Mouse (Mus musculus): ENCODE data around the gene Crhbp. TPM values are rescaled to one million over a fixed set of nuclear protein-coding genes. Genes with fewer than 3 reads are reported as not detected.

Crhbp gene
- polyA plus RNA-seq (2014; fragmentation: Illumina TruSeq; extraction: RNeasy Lipid Tissue Mini Kit (QIAGEN cat#74804); ENCODE audit: low read depth, low replicate concordance), result not detected

DNA sequence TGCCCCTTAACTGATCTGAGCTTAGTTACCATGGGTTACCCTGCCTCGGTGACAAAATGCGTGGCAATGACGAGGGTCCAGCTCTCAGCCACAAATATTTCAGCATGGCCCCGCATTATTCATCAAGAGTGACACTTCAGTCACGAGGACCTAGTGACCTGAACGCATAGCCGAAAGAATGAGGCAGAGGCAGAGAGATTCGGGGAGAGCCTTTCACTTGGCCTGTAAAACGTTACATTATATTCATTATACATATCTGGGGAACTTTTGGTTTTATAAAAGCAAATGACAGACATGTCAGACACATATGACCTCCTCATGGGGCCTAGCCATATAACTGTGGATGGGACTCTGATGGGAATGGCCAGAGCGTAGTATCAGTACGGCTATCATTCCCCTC lies at the start of gene Crhbp:
Crhbp (minus strand) TSS at position 101 of the 400 bp plus-strand sequence.

GRCm38 (mm10) chr13:95478671-95479413 lies 34.1 kb upstream of the Crhbp start, which contains the start of gene S100z:
Gene S100z, minus strand, starts transcription at chr13:95478721.

Other genes with a start within 250 kb of the Crhbp start
- 16.2 TPM for gene Pde8b, start 194.6 kb downstream of the Crhbp start, polyA plus RNA-seq (2014; fragmentation: Illumina TruSeq; extraction: RNeasy Lipid Tissue Mini Kit (QIAGEN cat#74804); ENCODE audit: low read depth, low replicate concordance)
- 10.1 TPM for gene Zbed3, start 121.3 kb downstream of the Crhbp start, polyA plus RNA-seq (2014; fragmentation: Illumina TruSeq; extraction: RNeasy Lipid Tissue Mini Kit (QIAGEN cat#74804); ENCODE audit: low read depth, low replicate concordance)
- 33.7 TPM for gene Aggf1, start 69.6 kb downstream of the Crhbp start, polyA plus RNA-seq (2014; fragmentation: Illumina TruSeq; extraction: RNeasy Lipid Tissue Mini Kit (QIAGEN cat#74804); ENCODE audit: low read depth, low replicate concordance)
- gene S100z, start 33.8 kb upstream of the Crhbp start, polyA plus RNA-seq (2014; fragmentation: Illumina TruSeq; extraction: RNeasy Lipid Tissue Mini Kit (QIAGEN cat#74804); ENCODE audit: low read depth, low replicate concordance), result 2.4 TPM
- 59.9 TPM for gene F2rl1, start 80.3 kb upstream of the Crhbp start, polyA plus RNA-seq (2014; fragmentation: Illumina TruSeq; extraction: RNeasy Lipid Tissue Mini Kit (QIAGEN cat#74804); ENCODE audit: low read depth, low replicate concordance)
- 66.2 TPM for gene F2r, start 173.6 kb upstream of the Crhbp start, polyA plus RNA-seq (2014; fragmentation: Illumina TruSeq; extraction: RNeasy Lipid Tissue Mini Kit (QIAGEN cat#74804); ENCODE audit: low read depth, low replicate concordance)

Data from sigmoid colon, adult 10 weeks (tissue).